Mouse (Mus musculus): ENCODE data around the gene Klhl22.

Gene Klhl22

DNA sequence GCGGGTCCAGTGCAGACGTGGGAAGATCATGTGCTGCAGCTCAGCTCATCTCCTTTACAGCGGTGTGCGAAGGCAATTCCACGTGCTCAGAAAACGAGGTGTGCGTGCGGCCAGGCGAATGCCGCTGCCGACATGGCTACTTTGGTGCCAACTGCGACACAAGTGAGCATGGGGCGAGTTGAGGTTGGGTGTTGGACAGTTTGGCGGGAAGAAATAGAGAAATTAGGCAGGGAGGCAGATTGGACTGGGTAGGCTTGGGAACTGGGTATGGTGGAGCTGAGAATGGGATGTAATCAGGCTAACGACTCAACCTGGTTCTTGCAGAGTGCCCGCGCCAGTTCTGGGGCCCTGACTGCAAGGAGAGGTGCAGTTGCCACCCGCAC, 43.0 kb downstream of the Klhl22 start:
- in situ Hi-C loops (cut with MboI, MseI), result no loop called here

- in situ Hi-C loops (cut with MboI, MseI), result no loop called here
Measured at GRCm38 (mm10) chr16:17802839-17803674, 43.6 kb downstream of the Klhl22 start.

DNA sequence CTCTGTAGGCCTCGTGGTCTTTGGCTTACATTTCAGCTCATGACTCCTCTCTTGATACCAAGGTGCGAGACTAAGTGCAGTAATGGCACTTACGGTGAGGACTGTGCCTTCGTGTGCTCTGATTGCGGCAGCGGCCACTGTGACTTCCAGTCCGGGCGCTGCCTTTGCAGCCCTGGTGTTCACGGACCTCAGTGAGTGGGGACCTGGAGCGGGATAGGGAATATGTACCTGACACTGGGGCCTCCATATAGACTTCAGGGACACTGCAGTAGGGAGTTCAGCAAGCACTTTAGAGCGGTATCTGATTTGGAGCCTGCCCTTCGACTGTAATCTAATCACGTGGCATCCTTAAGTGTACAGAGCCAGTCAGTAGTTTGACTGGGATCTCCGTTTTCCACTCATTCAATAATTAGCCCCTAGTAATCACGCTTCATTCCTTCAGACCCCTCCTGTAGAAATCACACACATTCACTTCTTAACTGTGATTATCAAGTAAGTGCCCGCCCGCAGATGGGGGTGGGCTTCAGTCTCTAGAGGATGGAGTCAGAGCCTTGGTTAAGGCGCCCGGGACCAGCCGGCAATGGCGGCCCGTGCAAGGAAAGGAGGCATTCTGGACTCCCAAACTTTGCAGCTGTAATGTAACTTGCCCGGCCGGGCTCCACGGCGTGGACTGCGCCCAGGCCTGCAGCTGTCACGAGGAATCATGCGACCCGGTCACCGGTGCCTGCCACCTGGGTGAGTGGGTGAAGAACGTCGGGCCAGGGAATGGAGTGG, 44.4 kb downstream of the Klhl22 start:
- in situ Hi-C loops (cut with MboI, MseI), result no loop called here

GRCm38 (mm10) chr16:17804449-17804912, 45.1 kb downstream of the Klhl22 start:
- in situ Hi-C loops (cut with MboI, MseI), result no loop called here

GRCm38 (mm10) chr16:17804982-17805381, 45.6 kb downstream of the Klhl22 start:
- in situ Hi-C loops (cut with MboI, MseI), result no loop called here

DNA sequence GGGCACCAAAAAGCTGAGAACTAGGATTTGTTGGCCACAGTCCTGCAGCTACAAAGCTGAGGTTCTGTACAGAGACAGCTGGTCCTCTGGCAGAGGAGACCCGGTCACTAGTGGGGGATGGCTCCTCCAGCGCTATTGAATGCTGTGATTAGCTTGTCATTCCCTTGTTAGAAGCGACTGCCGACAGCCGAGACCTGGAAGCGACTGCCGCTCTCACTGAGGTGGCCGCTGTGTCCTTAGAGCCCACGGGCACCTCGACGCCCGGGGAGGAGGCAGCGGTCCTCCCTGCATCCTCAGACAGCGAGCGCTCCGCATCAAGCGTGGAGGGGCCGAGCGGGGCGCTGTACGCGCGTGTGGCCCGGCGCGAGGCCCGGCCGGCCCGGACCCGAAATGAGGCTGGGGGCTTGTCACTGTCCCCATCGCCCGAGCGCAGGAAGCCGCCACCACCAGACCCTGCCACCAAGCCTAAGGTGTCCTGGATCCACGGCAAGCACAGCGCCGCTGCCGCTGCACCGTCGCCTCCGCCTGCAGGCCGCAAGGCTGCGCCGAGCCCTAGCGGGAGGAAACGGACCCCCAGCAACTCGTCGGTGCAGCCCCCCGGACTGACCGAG, 47.3 kb downstream of the Klhl22 start:
- in situ Hi-C loops (cut with MboI, MseI), result no loop called here

- in situ Hi-C loops (cut with MboI, MseI), result no loop called here
Measured at GRCm38 (mm10) chr16:17807192-17808009, 48.0 kb downstream of the Klhl22 start.

DNA sequence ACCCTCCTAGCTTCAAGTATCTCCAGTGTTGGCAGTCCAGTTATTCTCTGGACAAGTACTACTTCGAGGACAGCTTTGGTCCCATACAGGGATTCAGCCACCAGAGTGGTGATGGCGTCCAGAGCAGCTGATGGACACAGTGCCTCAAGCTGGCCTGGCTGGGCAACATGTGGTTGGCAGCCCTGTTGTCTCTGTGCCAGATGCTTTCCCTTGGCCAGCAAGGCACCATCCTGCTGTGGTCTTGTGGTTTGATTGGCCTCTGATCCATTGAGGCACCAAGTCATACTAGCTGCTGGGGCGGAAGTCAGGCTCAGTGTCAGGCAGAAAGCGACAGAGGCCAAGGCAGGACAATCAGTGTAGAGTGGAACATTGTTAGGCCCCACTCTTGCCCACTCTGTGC, 49.7 kb downstream of the Klhl22 start:
- in situ Hi-C loops (cut with MboI, MseI), result no loop called here

DNA sequence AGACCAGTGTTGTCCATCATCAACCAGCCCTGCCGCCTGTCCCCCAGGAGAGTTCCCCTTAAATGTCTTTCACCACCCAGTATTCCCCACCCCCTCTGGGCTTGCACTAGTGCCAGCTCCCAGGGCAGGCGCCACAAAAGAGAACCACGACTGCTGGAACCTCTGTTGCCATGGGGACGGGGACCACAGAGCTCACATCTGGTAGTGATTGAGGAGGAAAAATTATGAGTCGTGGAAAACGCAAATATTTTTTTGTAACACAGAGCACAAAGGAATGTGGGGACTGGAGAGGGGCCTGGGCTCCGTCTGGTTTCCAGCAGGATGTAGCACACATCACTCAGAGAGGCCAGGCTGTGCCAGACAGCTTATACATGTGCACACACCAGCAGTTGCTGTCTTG, 50.3 kb downstream of the Klhl22 start:
- in situ Hi-C loops (cut with MboI, MseI), result loop anchor here (5.0 kb wide), 1 partner anchor 67 kb away; no protein-coding TSS in a partner anchor

DNA sequence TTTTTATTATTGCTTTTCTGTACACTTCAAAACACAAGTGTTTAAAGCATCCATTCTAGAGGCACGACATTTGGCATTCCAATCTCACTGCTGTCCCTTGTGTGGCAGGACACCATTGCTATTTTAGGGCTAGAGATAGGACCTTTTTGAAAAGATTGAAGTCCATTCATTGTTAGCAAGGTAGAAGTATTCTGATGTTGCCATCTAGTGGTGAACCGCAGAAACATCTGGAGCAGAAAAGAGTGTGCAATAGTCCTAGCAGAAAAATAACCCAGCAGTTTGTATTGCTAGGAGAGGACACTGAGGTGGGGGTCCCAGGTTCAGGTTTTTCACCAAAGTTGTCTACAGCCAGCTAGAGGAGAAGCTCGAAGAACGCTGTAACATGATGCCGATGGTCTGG, 52.7 kb downstream of the Klhl22 start:
- in situ Hi-C loops (cut with MboI, MseI), result loop anchor here (5.0 kb wide), 1 partner anchor 70 kb away; no protein-coding TSS in a partner anchor

GRCm38 (mm10) chr16:17813173-17813572, 53.8 kb downstream of the Klhl22 start:
- in situ Hi-C loops (cut with MboI, MseI), result loop anchor here (5.0 kb wide), 1 partner anchor 71 kb away; no protein-coding TSS in a partner anchor

GRCm38 (mm10) chr16:17815411-17816402, 56.3 kb downstream of the Klhl22 start:
- in situ Hi-C loops (cut with MboI, MseI), result no loop called here

DNA sequence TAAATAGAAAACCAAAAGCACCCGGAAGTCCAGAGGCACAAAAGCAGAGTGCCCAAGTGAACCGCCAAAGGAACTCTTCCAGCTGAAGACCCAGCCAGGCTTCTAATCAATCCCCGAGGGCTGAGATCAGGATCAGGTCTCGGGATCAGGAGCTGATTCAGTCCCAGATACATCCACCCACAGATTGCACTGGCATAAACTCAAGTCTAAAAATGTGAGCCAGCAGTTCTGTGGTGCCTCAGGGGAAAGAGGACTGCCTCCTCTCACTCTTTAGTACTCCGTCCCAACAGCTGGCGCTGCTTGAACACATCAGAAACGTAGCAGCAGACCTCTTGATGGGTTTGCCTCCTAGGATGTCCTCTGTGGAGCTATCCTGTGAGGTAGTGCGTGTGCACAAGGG, 57.1 kb downstream of the Klhl22 start:
- in situ Hi-C loops (cut with MboI, MseI), result no loop called here

DNA sequence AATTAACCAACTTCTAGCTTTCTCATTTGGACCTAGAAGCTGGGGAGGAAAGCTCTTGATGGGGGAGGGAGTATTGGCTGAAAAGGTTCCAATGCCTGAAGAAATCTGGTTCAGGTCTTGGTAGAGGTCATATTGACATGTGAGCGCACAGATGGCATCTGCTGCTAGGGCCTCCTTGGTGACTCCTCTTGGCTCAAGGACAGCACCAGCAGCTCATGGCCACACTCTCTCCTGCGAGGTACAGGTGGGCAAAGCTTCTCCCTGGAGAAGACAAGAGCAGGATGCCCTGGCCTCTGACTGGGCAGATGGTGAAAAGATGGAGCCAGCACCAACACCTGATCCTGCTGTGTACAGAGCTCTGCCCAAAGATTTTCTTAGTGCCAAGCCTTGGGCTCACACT, 67.1 kb downstream of the Klhl22 start:
- in situ Hi-C loops (cut with MboI, MseI), result no loop called here

DNA sequence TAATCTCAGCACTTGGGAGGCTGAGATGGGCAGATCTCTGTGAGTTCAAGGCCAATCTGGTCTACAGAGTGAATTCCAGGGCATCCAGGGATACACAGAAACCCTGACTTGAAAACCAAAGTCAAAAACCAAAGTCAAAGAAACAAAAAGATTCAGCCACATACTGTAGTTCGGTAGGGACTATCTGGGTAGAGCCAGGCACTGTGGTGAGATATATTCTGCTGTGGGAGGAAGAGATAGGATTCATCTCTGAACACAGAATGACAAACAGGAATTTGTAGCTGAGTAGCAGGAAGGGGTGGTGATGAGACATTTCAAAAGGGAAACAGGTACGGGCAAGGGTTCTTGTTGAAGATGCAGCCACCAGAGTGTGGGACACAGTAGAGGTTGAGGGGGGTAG, 68.8 kb downstream of the Klhl22 start:
- in situ Hi-C loops (cut with MboI, MseI), result no loop called here

GRCm38 (mm10) chr16:17828867-17829266, 69.4 kb downstream of the Klhl22 start:
- in situ Hi-C loops (cut with MboI, MseI), result no loop called here

DNA sequence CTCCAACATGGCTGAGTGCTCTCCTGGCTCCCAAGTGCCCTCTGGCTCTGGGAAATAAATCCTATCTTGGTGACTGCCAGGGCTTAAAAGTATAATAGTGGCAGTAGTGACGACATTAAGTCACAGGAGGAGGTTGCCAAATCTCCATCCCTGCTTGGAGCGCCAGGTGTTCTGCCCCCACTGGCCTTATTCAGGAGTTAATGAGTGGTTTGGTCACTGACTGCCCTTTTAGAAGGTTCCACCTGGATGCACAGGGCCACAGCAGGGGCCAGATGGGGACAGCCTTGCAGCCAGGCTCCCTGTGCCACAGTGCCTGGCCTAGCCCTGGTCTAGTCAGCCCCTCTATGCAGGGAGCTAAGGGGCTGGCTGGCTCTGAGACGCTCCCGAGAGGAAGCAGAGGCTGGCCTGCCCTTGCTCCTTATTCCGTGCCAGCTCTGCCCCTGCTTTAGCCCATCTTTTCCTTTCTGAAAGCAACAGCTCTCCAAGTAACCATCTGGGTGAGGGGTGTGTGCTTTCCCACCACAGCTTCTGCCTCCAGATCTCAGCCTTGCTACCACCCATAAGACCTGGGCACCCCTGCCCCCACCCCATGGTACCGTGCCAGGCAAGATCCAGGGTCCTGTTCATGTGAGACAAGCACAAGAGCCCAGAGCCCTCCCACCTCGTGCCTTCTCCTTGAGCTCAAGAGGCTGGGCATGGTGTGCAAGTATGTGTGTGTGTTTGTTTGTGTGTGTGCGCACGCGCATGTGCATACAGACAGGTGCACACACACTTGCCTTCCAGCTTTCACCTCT, 71.2 kb downstream of the Klhl22 start:
- in situ Hi-C loops (cut with MboI, MseI), result no loop called here

GRCm38 (mm10) chr16:17831781-17832180, 72.4 kb downstream of the Klhl22 start:
- in situ Hi-C loops (cut with MboI, MseI), result no loop called here

DNA sequence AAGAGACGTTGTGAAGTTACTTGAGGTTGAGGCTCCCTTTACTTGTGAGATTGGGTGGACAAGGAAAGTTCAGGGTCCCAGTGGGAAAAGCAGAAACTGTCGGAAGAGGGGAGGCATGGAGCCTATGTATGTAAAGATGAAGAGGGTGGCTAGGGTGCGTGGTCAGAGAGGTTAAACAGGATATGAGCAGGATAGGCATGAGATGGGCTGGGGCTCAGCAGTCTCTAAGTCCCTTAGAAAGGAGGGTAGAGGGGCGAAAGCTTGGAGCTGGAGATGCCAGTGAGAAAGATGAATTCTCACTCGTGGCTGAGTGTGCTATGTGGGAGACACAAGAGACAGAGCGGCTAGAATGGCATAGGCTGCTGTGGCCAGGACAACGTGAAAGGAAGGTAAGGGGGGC, 73.4 kb downstream of the Klhl22 start, which contains the start of gene B830017H08Rik:
TSS of gene B830017H08Rik (plus strand) at position 301 of the 400 bp plus-strand sequence.
- in situ Hi-C loops (cut with MboI, MseI), result no loop called here
